ENCODE assay signal across 8 mouse cellular contexts in the genomic region with DNA sequence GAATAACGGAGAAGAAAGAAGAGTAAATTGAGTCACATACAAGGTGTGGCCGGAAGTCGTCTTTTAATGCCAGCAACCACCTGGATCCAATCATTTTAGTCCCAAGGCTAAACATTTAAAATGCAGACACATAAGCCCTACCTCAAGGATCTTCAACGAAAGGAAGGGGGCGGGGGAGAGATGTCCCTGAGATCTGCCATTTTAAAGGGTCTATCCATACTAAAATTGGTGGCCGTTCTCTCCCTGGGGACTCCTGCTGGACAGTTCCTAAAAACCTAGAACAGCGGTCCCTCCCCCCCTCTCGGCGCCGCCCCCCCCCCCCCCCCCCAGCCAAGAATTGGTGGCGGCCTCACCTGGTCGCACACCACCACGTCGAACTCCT. TPM values are rescaled to one million over a fixed set of nuclear protein-coding genes. Genes with fewer than 3 reads are reported as not detected.
DNase-seq lines count a peak whose midpoint lies in the region; ATAC-seq and TF ChIP-seq lines count a peak whose summit lies in the region.

No protein-coding gene starts in this region.

- DNase-seq in embryo, embryonic 10.5 days (ENCODE audit: low spot score): peak; percentile 59
- no peak for DNase-seq in embryo, embryonic 9.5 days (ENCODE audit: extremely low spot score)
- peak; percentile 43 for DNase-seq in CH12.LX (ENCODE audit: extremely low read depth)
- DNase-seq in forebrain, embryonic 10.5 days (ENCODE audit: extremely low spot score, low spot score): no peak
- DNase-seq in adrenal gland, adult 2 months: no peak
- DNase-seq in right cerebral cortex, postnatal 25 days: no peak

- in situ Hi-C loops in CH12.LX (cut with MboI; ENCODE audit: low pct_ligation_motif_present, low pct_unique_long_range_greater_than_20kb, low sequenced_read_pairs): no loop called here

- dilution Hi-C loops in CH12.LX (cut with MboI; ENCODE audit: extremely low pct_ligation_motif_present, extremely low pct_unique_long_range_greater_than_20kb, low sequenced_read_pairs): no loop called here

- WGBS in forebrain, embryonic 10.5 days: 4% methylated on average over 10 of the region's 14 CpGs
- 2% methylated on average over 12 of the region's 14 CpGs for WGBS in limb, embryonic 12.5 days

- H3K4me1 ChIP-seq in CH12.LX (ENCODE audit: control insufficient read depth in 1 of 2, insufficient read depth in 2 of 2): peaks cover 6 to 42% of the 10 kb centered on the region in 2 experiments
- peaks cover 24% of the 10 kb centered on the region for H3K4me1 ChIP-seq in forebrain, embryonic 10.5 days
- H3K4me1 ChIP-seq in limb, embryonic 12.5 days (replicated peaks): peaks cover 21% of the 10 kb centered on the region

- peak in 1 of 2 experiments; percentile 8; a peak in 1 of 4 replicates for TF ChIP-seq CTCF in CH12.LX (conservative IDR thresholded peaks at IDR 0.05 in 1 of 2, IDR thresholded peaks at IDR 0.05 in 1 of 2; ENCODE audit: low read depth in 2 of 2, low read length in 2 of 2)

- TF ChIP-seq RAD21 in CH12.LX (IDR thresholded peaks at IDR 0.05; ENCODE audit: low read depth, low read length): no peak

- H3K36me3 ChIP-seq in CH12.LX (replicated peaks in 1 of 2; ENCODE audit: control insufficient read depth in 1 of 2, insufficient read depth in 1 of 2, low read length in 1 of 2): peaks cover 54 to 69% of the 10 kb centered on the region in 2 experiments
- H3K36me3 ChIP-seq in forebrain, embryonic 10.5 days (replicated peaks): peaks cover 68% of the 10 kb centered on the region
- peaks cover 60% of the 10 kb centered on the region for H3K36me3 ChIP-seq in limb, embryonic 12.5 days
- H3K36me3 ChIP-seq in myocyte (ENCODE audit: control insufficient read depth, insufficient read depth): peaks cover 32% of the 10 kb centered on the region

- no peaks in the 10 kb centered on the region for H3K27me3 ChIP-seq in CH12.LX (replicated peaks)
- H3K27me3 ChIP-seq in forebrain, embryonic 10.5 days (ENCODE audit: poor library complexity, severe bottlenecking): no peaks in the 10 kb centered on the region
- no peaks in the 10 kb centered on the region for H3K27me3 ChIP-seq in limb, embryonic 12.5 days
- H3K27me3 ChIP-seq in myocyte (ENCODE audit: control insufficient read depth, insufficient read depth, insufficient read length): no peaks in the 10 kb centered on the region

- no peak for ATAC-seq in limb, embryonic 12.5 days (ENCODE audit: insufficient number of reproducible peaks, insufficient read depth, low FRiP score, low TSS enrichment, low read depth)

- H3K4me2 ChIP-seq in CH12.LX (ENCODE audit: insufficient read depth, low read depth, poor library complexity, severe bottlenecking) (peak overlapping the region; percentile 95), myocyte (ENCODE audit: low read depth) (peak overlapping the region; percentile 95)
- H3K4me2 ChIP-seq in limb, embryonic 12.5 days: peak overlapping the region; percentile 73

- H3K9ac ChIP-seq in CH12.LX (ENCODE audit: insufficient read depth, low read depth): peak overlapping the region; percentile 86
- H3K9ac ChIP-seq in limb, embryonic 12.5 days (replicated peaks): peak overlapping the region; percentile 84

- peak overlapping the region; percentile 90 to 99 (median 95) for H3K4me3 ChIP-seq in CH12.LX (replicated peaks in 1 of 3; ENCODE audit: low read depth in 2 of 3, low read length in 2 of 3, poor library complexity in 1 of 3)
- H3K4me3 ChIP-seq in forebrain, embryonic 10.5 days: peak overlapping the region; percentile 76
- H3K4me3 ChIP-seq in limb, embryonic 12.5 days (replicated peaks): peak overlapping the region; percentile 76
- peak overlapping the region; percentile 88 for H3K4me3 ChIP-seq in myocyte

- H3K79me2 ChIP-seq in CH12.LX (replicated peaks; ENCODE audit: control insufficient read depth, extremely low read depth, insufficient read depth, poor library complexity, severe bottlenecking) (peaks cover 47% of the 10 kb centered on the region), myocyte (ENCODE audit: control insufficient read depth, insufficient read depth) (peaks cover 38% of the 10 kb centered on the region)

- peaks cover 3% of the 10 kb centered on the region for H3K9me3 ChIP-seq in CH12.LX (replicated peaks; ENCODE audit: low read length)
- peaks cover 3% of the 10 kb centered on the region; the same call in 1 of the 2 replicates for H3K9me3 ChIP-seq in forebrain, embryonic 10.5 days
- H3K9me3 ChIP-seq in limb, embryonic 12.5 days: peaks cover 9% of the 10 kb centered on the region; the same call in 1 of the 2 replicates

- H3K27ac ChIP-seq in CH12.LX (ENCODE audit: insufficient read depth, low read depth): peak overlapping the region; percentile 83
- peak overlapping the region; percentile 93 for H3K27ac ChIP-seq in forebrain, embryonic 10.5 days
- H3K27ac ChIP-seq in limb, embryonic 12.5 days: peak overlapping the region; percentile 98

- TF ChIP-seq POLR2A in CH12.LX (IDR thresholded peaks at IDR 0.05; ENCODE audit: low read depth, low read length): no peak
- no peak for TF ChIP-seq POLR2A in myocyte (IDR thresholded peaks at IDR 0.05; ENCODE audit: insufficient read length, low read depth)

- no peak for TF ChIP-seq EP300 in CH12.LX (IDR thresholded peaks at IDR 0.05; ENCODE audit: low read length)

- H3ac ChIP-seq in myocyte (ENCODE audit: control insufficient read depth, insufficient read length): peak overlapping the region; percentile 76

TF ChIP-seq in CH12.LX, 34 proteins besides CTCF, POLR2A, EP300 and RAD21:
- TF ChIP-seq MYC (IDR thresholded peaks at IDR 0.05; ENCODE audit: low read depth, low read length): no peak
- TF ChIP-seq CHD2 (IDR thresholded peaks at IDR 0.05; ENCODE audit: low read length): no peak
- no peak for TF ChIP-seq CHD1 (IDR thresholded peaks at IDR 0.05; ENCODE audit: low read depth, low read length)
- TF ChIP-seq JUN (IDR thresholded peaks at IDR 0.05; ENCODE audit: insufficient read depth, low read depth, low read length): no peak
- TF ChIP-seq USF1 (IDR thresholded peaks at IDR 0.05; ENCODE audit: low read depth, low read length): no peak
- no peak for TF ChIP-seq GABPA (IDR thresholded peaks at IDR 0.05; ENCODE audit: insufficient replicate concordance, low read depth, low read length)
- no peak for TF ChIP-seq ZMIZ1 (IDR thresholded peaks at IDR 0.05; ENCODE audit: low read depth, low read length)
- no peak; the same call in 1 of the 2 replicates for TF ChIP-seq SIN3A (IDR thresholded peaks at IDR 0.05; ENCODE audit: low read length)
- TF ChIP-seq E2F4 (IDR thresholded peaks at IDR 0.05; ENCODE audit: insufficient replicate concordance, low read depth, low read length): no peak
- no peak for TF ChIP-seq POLR2AphosphoS2 (IDR thresholded peaks at IDR 0.05; ENCODE audit: low read depth, low read length)
- TF ChIP-seq MEF2A (IDR thresholded peaks at IDR 0.05; ENCODE audit: borderline replicate concordance, low read depth, low read length): no peak
- TF ChIP-seq PAX5 (IDR thresholded peaks at IDR 0.05; ENCODE audit: low read length): no peak
- TF ChIP-seq RCOR1 (conservative IDR thresholded peaks at IDR 0.05; ENCODE audit: low read depth, low read length): no peak
- no peak for TF ChIP-seq ETS1 (conservative IDR thresholded peaks at IDR 0.05; ENCODE audit: low read depth, low read length)

TF ChIP-seq in myocyte, 11 proteins besides CTCF, POLR2A, EP300 and RAD21:
- no peak for TF ChIP-seq MYOD1 (IDR thresholded peaks at IDR 0.05; ENCODE audit: control insufficient read depth in 1 of 3, insufficient read length in 2 of 3, low read depth in 2 of 3)
- no peak for TF ChIP-seq MYOG (IDR thresholded peaks at IDR 0.05; ENCODE audit: control insufficient read depth in 1 of 3, insufficient read depth in 1 of 3, insufficient read length in 2 of 3, low read depth in 2 of 3)
- no peak for TF ChIP-seq REST (IDR thresholded peaks at IDR 0.05; ENCODE audit: insufficient read depth, insufficient read length)
- TF ChIP-seq CEBPB (IDR thresholded peaks at IDR 0.05; ENCODE audit: insufficient read depth, poor library complexity, severe bottlenecking): no peak
- no peak for TF ChIP-seq MAX (IDR thresholded peaks at IDR 0.05; ENCODE audit: low read depth)
- TF ChIP-seq POLR2AphosphoS2 (IDR thresholded peaks at IDR 0.05; ENCODE audit: insufficient read length, low read depth): no peak
- TF ChIP-seq TCF3 (IDR thresholded peaks at IDR 0.05; ENCODE audit: insufficient read length, low read depth): no peak
- no peak for TF ChIP-seq USF1 (IDR thresholded peaks at IDR 0.05; ENCODE audit: low read depth)
- no peak for TF ChIP-seq TCF12 (IDR thresholded peaks at IDR 0.05; ENCODE audit: insufficient read depth, poor library complexity, severe bottlenecking)
- no peak for TF ChIP-seq SRF (IDR thresholded peaks at IDR 0.05; ENCODE audit: control insufficient read depth, insufficient read length, low read depth)
- TF ChIP-seq E2F4 (IDR thresholded peaks at IDR 0.05; ENCODE audit: insufficient read depth): no peak
TF ChIP-seq in myocyte: peak in this region for 0.

RNA-seq across cellular contexts. Expression of gene Alg2, which starts 0.6 kb away (rescaled TPM):
- 12.2 and 14.9 TPM in 2 replicates for total RNA-seq in CH12.LX (2012; rRNA removed)
- 6.6 and 8.4 TPM in 2 replicates for total RNA-seq in CH12.LX (2014; rRNA removed)
- 27.1 and 28.9 TPM in 2 replicates for polyA plus RNA-seq in CH12.LX (2012; ENCODE audit: insufficient read length, low read depth)
- 80.7 and 84.3 TPM in 2 replicates for polyA plus RNA-seq in forebrain, embryonic 10.5 days (2016; fragmentation: Nextera tagmentation; extraction: Ambion mirVana)
- polyA plus RNA-seq in limb, embryonic 12.5 days (2016; fragmentation: Nextera tagmentation; extraction: Ambion mirVana): 89.9 and 96.3 TPM in 2 replicates
- polyA plus RNA-seq in myocyte (2012; fragmentation: generic; extraction: Trizol): 22.7 TPM
- total RNA-seq in adrenal gland, adult 2 months (2021): 100 to 1,000 TPM; 119 to 162 TPM
- 98.7 and 125 TPM in 2 replicates for polyA plus RNA-seq in adrenal gland, adult 2 months (2012; rRNA removed)

RNA-seq across cellular contexts. Expression of gene Sec61b, which starts 0.9 kb away (rescaled TPM):
- total RNA-seq in CH12.LX (2012; rRNA removed): 548 and 590 TPM in 2 replicates
- total RNA-seq in CH12.LX (2014; rRNA removed): 495 and 583 TPM in 2 replicates
- polyA plus RNA-seq in CH12.LX (2012; ENCODE audit: insufficient read length, low read depth): 271 and 286 TPM in 2 replicates
- polyA plus RNA-seq in forebrain, embryonic 10.5 days (2016; fragmentation: Nextera tagmentation; extraction: Ambion mirVana): 339 and 348 TPM in 2 replicates
- 441 TPM in 2 replicates for polyA plus RNA-seq in limb, embryonic 12.5 days (2016; fragmentation: Nextera tagmentation; extraction: Ambion mirVana)
- polyA plus RNA-seq in myocyte (2012; fragmentation: generic; extraction: Trizol): 237 TPM
- total RNA-seq in adrenal gland, adult 2 months (2021): 100 to 1,000 TPM; 210 to 256 TPM
- polyA plus RNA-seq in adrenal gland, adult 2 months (2012; rRNA removed): 619 and 728 TPM in 2 replicates

Comparison
In these comparisons a context has a peak if more than half of its experiments do, and no peak if none do; other contexts are left out.
1. DNase-seq: peak in embryo, embryonic 10.5 days (single experiment) and CH12.LX (single experiment); none in embryo, embryonic 9.5 days (single experiment), forebrain, embryonic 10.5 days (single experiment), adrenal gland, adult 2 months (single experiment) and right cerebral cortex, postnatal 25 days (single experiment).
2. Peak in every context shown above with its lines, with median percentiles within 50 percentile points of each other: H3K27ac ChIP-seq, H3K4me2 ChIP-seq and H3K4me3 ChIP-seq.